Mouse (Mus musculus) spleen, embryonic (tissue): Measurements from ENCODE around the gene Syt8.

Experiments used
- CTCF ChIA-PET: fragments of 350-600 bp; sonication (Branson Sonifier 250); formaldehyde crosslinking; loops from one replicate; lab custom pipeline; 2022; lab: Charles Lee

Gene Syt8

GRCm38 (mm10) chr7:142408686-142409085, 26.0 kb upstream of the Syt8 start:
- CTCF ChIA-PET, result interaction anchor here (0.7 to 1.8 kb wide), 2 partner anchors 74 to 75 kb away, joined by 5 to 6 read pairs; no protein-coding TSS in a partner anchor

- CTCF ChIA-PET, result interaction anchor here (1.8 kb wide), 1 partner anchor 75 kb away, joined by 5 read pairs; no protein-coding TSS in a partner anchor
Observed at GRCm38 (mm10) chr7:142409603-142410002, 25.0 kb upstream of the Syt8 start.

- CTCF ChIA-PET, result no interaction called here
Observed at GRCm38 (mm10) chr7:142413285-142413684, 21.4 kb upstream of the Syt8 start.

- CTCF ChIA-PET, result no interaction called here
Observed at GRCm38 (mm10) chr7:142415314-142415713, 19.3 kb upstream of the Syt8 start.

GRCm38 (mm10) chr7:142416225-142416624, 18.4 kb upstream of the Syt8 start:
- CTCF ChIA-PET, result interaction anchor here (0.5 kb wide), 1 partner anchor 63 kb away, joined by 6 read pairs; no protein-coding TSS in a partner anchor

- CTCF ChIA-PET, result no interaction called here
Observed at GRCm38 (mm10) chr7:142418027-142418426, 16.6 kb upstream of the Syt8 start.

- CTCF ChIA-PET, result no interaction called here
Observed at GRCm38 (mm10) chr7:142418679-142419078, 16.0 kb upstream of the Syt8 start.

- CTCF ChIA-PET, result no interaction called here
Observed at GRCm38 (mm10) chr7:142419887-142420286, 14.8 kb upstream of the Syt8 start.

GRCm38 (mm10) chr7:142421826-142422225, 12.8 kb upstream of the Syt8 start:
- CTCF ChIA-PET, result interaction anchor here (0.8 kb wide), 1 partner anchor 14 kb away, joined by 4 read pairs; no protein-coding TSS in a partner anchor

GRCm38 (mm10) chr7:142425641-142426213, 8.9 kb upstream of the Syt8 start:
- CTCF ChIA-PET, result no interaction called here

GRCm38 (mm10) chr7:142428213-142428612, 6.4 kb upstream of the Syt8 start:
- CTCF ChIA-PET, result no interaction called here

GRCm38 (mm10) chr7:142430160-142430678, 4.4 kb upstream of the Syt8 start:
- CTCF ChIA-PET, result interaction anchor here (1.5 kb wide), 1 partner anchor 96 kb away, joined by 4 read pairs; no protein-coding TSS in a partner anchor

GRCm38 (mm10) chr7:142431106-142431505, 3.5 kb upstream of the Syt8 start:
- CTCF ChIA-PET, result interaction anchor here (0.5 kb wide), 1 partner anchor 292 kb away, joined by 3 read pairs; no protein-coding TSS in a partner anchor

- CTCF ChIA-PET, result no interaction called here
Observed at GRCm38 (mm10) chr7:142433623-142434022, 1.0 kb upstream of the Syt8 start.

GRCm38 (mm10) chr7:142435524-142435923, 874 bp downstream of the Syt8 start:
- CTCF ChIA-PET, result interaction anchor here (1.1 to 1.3 kb wide), 3 partner anchors 12 to 105 kb away, joined by 3 to 6 read pairs (median 4); no protein-coding TSS in a partner anchor

- CTCF ChIA-PET, result interaction anchor here (0.6 to 1.4 kb wide), 3 partner anchors 40 to 1549 kb away, joined by 4 to 10 read pairs (median 4); no protein-coding TSS in a partner anchor
Observed at GRCm38 (mm10) chr7:142437324-142437723, 2.7 kb downstream of the Syt8 start.

GRCm38 (mm10) chr7:142439966-142440365, 5.3 kb downstream of the Syt8 start:
- CTCF ChIA-PET, result interaction anchor here (0.6 to 2.1 kb wide), 6 partner anchors 19 to 143 kb away, joined by 3 to 11 read pairs (median 6); partner anchors contain the start of gene Tnnt3

GRCm38 (mm10) chr7:142440657-142441114, 6.0 kb downstream of the Syt8 start:
- CTCF ChIA-PET, result interaction anchor here (0.6 to 2.1 kb wide), 6 partner anchors 14 to 107 kb away, joined by 3 to 11 read pairs (median 6); partner anchors contain the start of gene Tnnt3

- CTCF ChIA-PET, result interaction anchor here (1.0 to 2.1 kb wide), 2 partner anchors 54 to 56 kb away, joined by 3 to 11 read pairs; no protein-coding TSS in a partner anchor
Observed at GRCm38 (mm10) chr7:142441585-142441984, 6.9 kb downstream of the Syt8 start, which contains the start of gene Tnni2. Gene Tnni2, plus strand, starts transcription at chr7:142441808.

GRCm38 (mm10) chr7:142442081-142442907, 7.6 kb downstream of the Syt8 start:
- CTCF ChIA-PET, result interaction anchor here (1.0 to 2.1 kb wide), 2 partner anchors 53 to 55 kb away, joined by 3 to 11 read pairs; no protein-coding TSS in a partner anchor

GRCm38 (mm10) chr7:142442908-142443420, 8.3 kb downstream of the Syt8 start:
- CTCF ChIA-PET, result interaction anchor here (0.6 to 1.0 kb wide), 2 partner anchors 17 to 52 kb away, joined by 3 to 6 read pairs; partner anchors contain the start of gene Lsp1
